Mouse (Mus musculus): ENCODE data around the gene Spata17.

GRCm38 (mm10) chr1:187235161-187235560 is 19.9 kb upstream of the Spata17 start:
- TF ChIP-seq CTCF (IDR thresholded peaks at IDR 0.05; ENCODE audit: insufficient read depth, low read length) (no peak), POLR2A (IDR thresholded peaks at IDR 0.05; ENCODE audit: borderline replicate concordance, extremely low read depth, low read depth, low read length) (no peak)

All from lung, adult 2 months (tissue).